Mouse (Mus musculus) T-cell, adult 2 months (primary cell): ENCODE measurements around the gene Epha4.

Source experiments
- DNase-seq: peaks from one replicate; pipeline ENCODE4 v3.0.0; 2022; ENCODE audit warnings: low spot score

Epha4 gene

GRCm38 (mm10) chr1:77484766-77485596 is 29.9 kb downstream of the Epha4 start:
- no peak for DNase-seq

- DNase-seq, result no peak
Observed at GRCm38 (mm10) chr1:77475808-77476413, 39.0 kb downstream of the Epha4 start.

GRCm38 (mm10) chr1:77473446-77474376 is 41.2 kb downstream of the Epha4 start:
- no peak for DNase-seq

GRCm38 (mm10) chr1:77472566-77472965 is 42.3 kb downstream of the Epha4 start:
- DNase-seq, result no peak

- DNase-seq, result no peak
Observed at GRCm38 (mm10) chr1:77471447-77471846, 43.4 kb downstream of the Epha4 start.

- DNase-seq, result no peak
Observed at GRCm38 (mm10) chr1:77471037-77471436, 43.9 kb downstream of the Epha4 start.

GRCm38 (mm10) chr1:77468717-77469314 is 46.1 kb downstream of the Epha4 start:
- DNase-seq, result no peak

- DNase-seq, result no peak
Observed at GRCm38 (mm10) chr1:77465524-77465923, 49.4 kb downstream of the Epha4 start.

- no peak for DNase-seq
Observed at GRCm38 (mm10) chr1:77464108-77464507, 50.8 kb downstream of the Epha4 start.

GRCm38 (mm10) chr1:77461877-77462615 is 52.8 kb downstream of the Epha4 start:
- DNase-seq, result no peak

- DNase-seq, result no peak
Observed at GRCm38 (mm10) chr1:77460831-77461629, 53.9 kb downstream of the Epha4 start.

GRCm38 (mm10) chr1:77458751-77459385 is 56.0 kb downstream of the Epha4 start:
- no peak for DNase-seq

GRCm38 (mm10) chr1:77457446-77457800 is 57.5 kb downstream of the Epha4 start:
- no peak for DNase-seq

- DNase-seq, result no peak
Observed at GRCm38 (mm10) chr1:77456695-77457445, 58.0 kb downstream of the Epha4 start.

- DNase-seq, result no peak
Observed at GRCm38 (mm10) chr1:77453811-77454210, 61.1 kb downstream of the Epha4 start.

GRCm38 (mm10) chr1:77452721-77453120 is 62.2 kb downstream of the Epha4 start:
- no peak for DNase-seq

- no peak for DNase-seq
Observed at GRCm38 (mm10) chr1:77451541-77451940, 63.3 kb downstream of the Epha4 start.

- DNase-seq, result no peak
Observed at GRCm38 (mm10) chr1:77450201-77450600, 64.7 kb downstream of the Epha4 start.

GRCm38 (mm10) chr1:77447061-77447614 is 67.8 kb downstream of the Epha4 start:
- no peak for DNase-seq
